Mouse (Mus musculus) forebrain, embryonic 13.5 days (tissue): ENCODE measurements around the gene Hsdl2. TPM values are rescaled to one million over a fixed set of nuclear protein-coding genes. Genes with fewer than 3 reads are reported as not detected.
"Not testable (repeated sequence)": the region's sequence is repeated elsewhere in the genome, so short reads cannot be mapped to it uniquely, and the experiment has no call there.

Source experiments
- ATAC-seq: fragments of 200-750 bp; cut with Nextera tagmentation; 2 replicates; pipeline ENCODE4 v1.8.0; 2017
- H3K27ac ChIP-seq: fragments of 300-500 bp; sonication (generic); 2 replicates; pipeline ENCODE4 v1.5.1; 2015; ENCODE audit warnings: inconsistent platforms, mild to moderate bottlenecking, moderate library complexity
- H3K27me3 ChIP-seq: fragments of 300-500 bp; sonication (generic); 2 replicates; pipeline ENCODE4 v1.6.1; 2015; ENCODE audit warnings: mild to moderate bottlenecking, inconsistent platforms
- H3K36me3 ChIP-seq: fragments of 300-500 bp; sonication (generic); 2 replicates; pipeline ENCODE4 v1.6.1; 2015; ENCODE audit warnings: mild to moderate bottlenecking, inconsistent platforms; ENCODE audit not compliant: poor library complexity, severe bottlenecking
- H3K4me1 ChIP-seq: fragments of 300-500 bp; sonication (generic); 2 replicates; pipeline ENCODE4 v1.6.1; 2015; ENCODE audit warnings: inconsistent platforms
- H3K4me2 ChIP-seq: fragments of 300-500 bp; sonication (generic); 2 replicates; pipeline ENCODE4 v1.6.1; 2015; ENCODE audit warnings: inconsistent platforms, mild to moderate bottlenecking, moderate library complexity
- H3K4me3 ChIP-seq: fragments of 300-500 bp; sonication (generic); 2 replicates; pipeline ENCODE4 v1.5.1; 2015; ENCODE audit warnings: mild to moderate bottlenecking, inconsistent platforms
- H3K9ac ChIP-seq: fragments of 300-500 bp; sonication (generic); 2 replicates; pipeline ENCODE4 v1.6.1; 2015; ENCODE audit warnings: mild to moderate bottlenecking, inconsistent platforms
- H3K9me3 ChIP-seq: fragments of 300-500 bp; sonication (generic); replicated peaks from 2 replicates; pipeline ENCODE4 v1.6.1; 2016; ENCODE audit warnings: inconsistent platforms
- WGBS: fragments of 180-500 bp; shearing (Covaris S2); methylation state at CpG from one replicate; pipeline ENCODE4 v1.1.7; 2015; 5-methylcytosine and 5-hydroxymethylcytosine counted together
- polyA plus RNA-seq: library from polyadenylated mRNA; unstranded; fragments of >200 nt; fragmentation: Nextera tagmentation; extraction: Ambion mirVana; gene quantifications from 2 replicates; pipeline ENCODE4 v1.2.1, GENCODE M21; 2015

Hsdl2 gene
- polyA plus RNA-seq, 1 experiment from 2014 or later: 24.0 TPM

DNA sequence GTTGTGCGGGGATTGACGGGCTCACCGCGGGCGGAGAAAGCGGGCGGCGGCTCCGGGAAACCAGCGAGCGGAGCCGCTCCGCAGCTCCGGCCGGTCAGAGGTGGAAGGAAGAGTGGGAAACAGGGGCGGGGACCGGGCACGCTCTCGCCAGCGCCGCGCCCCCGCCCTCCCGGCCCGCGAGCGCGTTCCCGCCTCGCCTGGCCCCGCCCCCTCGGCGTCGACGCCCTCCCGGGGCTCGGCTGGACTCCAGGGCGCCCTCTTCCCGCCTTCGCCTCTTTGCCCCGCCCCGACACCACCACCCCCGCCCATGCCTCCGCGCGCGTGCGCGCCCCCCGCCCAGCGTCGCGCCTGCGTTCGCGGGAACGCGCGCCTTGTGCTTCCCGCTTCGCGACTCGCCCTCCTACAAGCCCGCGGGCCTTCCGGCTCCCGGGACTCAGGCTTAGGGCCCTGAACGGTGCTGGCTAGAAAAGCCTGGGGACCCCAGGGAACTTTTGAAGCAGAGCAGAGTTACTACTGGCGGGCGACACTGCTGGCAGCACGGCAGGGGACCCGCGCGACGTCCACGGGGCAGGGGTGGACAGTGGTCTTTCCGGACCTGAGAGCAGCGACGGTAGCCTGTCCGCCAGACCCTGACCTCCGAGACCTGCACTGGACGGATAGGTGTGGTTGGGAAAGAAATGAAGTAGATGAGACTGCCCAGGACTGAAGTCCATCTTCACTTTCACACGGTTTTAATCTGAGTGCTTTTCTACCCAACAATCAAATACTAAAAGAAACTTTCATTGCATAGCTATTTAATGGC lies 32.0 kb upstream of the Hsdl2 start, which contains the start of gene Ptbp3:
Gene Ptbp3 (minus strand): TSS at position 190 of the 802 bp plus-strand sequence.
- under 1% methylated on average over 48 of the region's 83 CpGs for WGBS

GRCm38 (mm10) chr4:59549977-59550560 lies 31.3 kb upstream of the Hsdl2 start:
- 14% methylated on average over 11 of the region's 11 CpGs for WGBS
- H3K27ac ChIP-seq: no peak overlapping the region
- peak overlapping the region; percentile 84; the same call in 1 of the 2 replicates for H3K9ac ChIP-seq
- peak overlapping the region; percentile 77 for H3K4me2 ChIP-seq
- peak overlapping the region; percentile 80 for H3K4me3 ChIP-seq
- no peaks in the 10 kb centered on the region for H3K36me3 ChIP-seq
- no peaks in the 10 kb centered on the region for H3K9me3 ChIP-seq
- H3K4me1 ChIP-seq: peaks cover 6% of the 10 kb centered on the region; the same call in 1 of the 2 replicates
- peaks cover 9% of the 10 kb centered on the region; the same call in 1 of the 2 replicates for H3K27me3 ChIP-seq
- no peak for ATAC-seq

More for the DNA sequence above, 32.0 kb upstream of the Hsdl2 start, which contains the start of gene Ptbp3:
- Histone ChIP-seq H3K4me3 (peak within 1 kb of the TSS; percentile 80), H3K27ac (peak within 1 kb of the TSS; percentile 83), H3K36me3 (no peaks in the 10 kb centered on the region), H3K4me1 (peaks cover 6% of the 10 kb centered on the region; the same call in 1 of the 2 replicates), H3K9ac (peak within 1 kb of the TSS; percentile 84), H3K27me3 (peaks cover 9% of the 10 kb centered on the region; the same call in 1 of the 2 replicates), H3K4me2 (peak within 1 kb of the TSS; percentile 77), H3K9me3 (no peaks in the 10 kb centered on the region)
- ATAC-seq: peak; percentile 90

GRCm38 (mm10) chr4:59551901-59552300 lies 29.5 kb upstream of the Hsdl2 start:
- no peak overlapping the region for H3K4me3 ChIP-seq
- 82% methylated on average over 1 of the region's 1 CpGs for WGBS
- H3K27ac ChIP-seq: no peak overlapping the region
- no peaks in the 10 kb centered on the region for H3K9me3 ChIP-seq
- H3K36me3 ChIP-seq: no peaks in the 10 kb centered on the region
- no peak overlapping the region for H3K9ac ChIP-seq
- H3K4me1 ChIP-seq: peaks cover 6% of the 10 kb centered on the region; the same call in 1 of the 2 replicates
- peaks cover 6% of the 10 kb centered on the region; the same call in 1 of the 2 replicates for H3K27me3 ChIP-seq
- no peak overlapping the region for H3K4me2 ChIP-seq
- ATAC-seq: no peak

DNA sequence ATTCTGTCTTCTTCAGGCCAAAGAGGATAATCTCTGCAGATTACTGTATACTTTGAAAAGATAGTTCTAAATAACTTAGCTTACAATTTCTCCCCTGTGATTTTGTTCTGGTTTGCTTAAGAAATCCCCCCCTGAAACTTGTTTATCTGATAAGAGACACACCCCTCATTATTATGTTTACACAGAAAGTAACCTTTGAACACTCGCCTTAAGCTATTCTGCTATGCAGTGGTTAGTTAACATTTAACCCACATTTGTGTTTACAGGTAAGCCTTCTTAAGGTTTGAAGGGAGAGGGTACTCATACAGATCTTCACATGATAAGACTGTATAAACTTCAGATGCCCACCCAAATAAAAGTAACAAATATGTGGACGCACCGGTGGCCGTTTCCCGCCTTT lies 28.5 kb upstream of the Hsdl2 start:
- no peaks in the 10 kb centered on the region for H3K36me3 ChIP-seq
- H3K9ac ChIP-seq: no peak overlapping the region
- H3K4me3 ChIP-seq: no peak overlapping the region
- 91% methylated on average over 5 of the region's 5 CpGs for WGBS
- H3K27ac ChIP-seq: no peak overlapping the region
- H3K4me2 ChIP-seq: no peak overlapping the region
- no peak for ATAC-seq
- H3K9me3 ChIP-seq: no peaks in the 10 kb centered on the region
- no peaks in the 10 kb centered on the region for H3K27me3 ChIP-seq
- H3K4me1 ChIP-seq: no peaks in the 10 kb centered on the region

- Histone ChIP-seq H3K9me3 (no peaks in the 10 kb centered on the region), H3K36me3 (no peaks in the 10 kb centered on the region), H3K9ac (no peak overlapping the region), H3K4me2 (no peak overlapping the region), H3K4me1 (no peaks in the 10 kb centered on the region), H3K27ac (no peak overlapping the region), H3K27me3 (no peaks in the 10 kb centered on the region), H3K4me3 (no peak overlapping the region)
- WGBS: 78% methylated on average over 3 of the region's 3 CpGs
- no peak for ATAC-seq
Measured at GRCm38 (mm10) chr4:59553576-59553975, 27.8 kb upstream of the Hsdl2 start.

- Histone ChIP-seq H3K36me3 (no peaks in the 10 kb centered on the region), H3K27ac (no peak overlapping the region), H3K4me1 (no peaks in the 10 kb centered on the region), H3K4me3 (no peak overlapping the region), H3K27me3 (no peaks in the 10 kb centered on the region), H3K9me3 (no peaks in the 10 kb centered on the region), H3K4me2 (no peak overlapping the region), H3K9ac (no peak overlapping the region)
- ATAC-seq: no peak
Measured at GRCm38 (mm10) chr4:59555177-59555576, 26.2 kb upstream of the Hsdl2 start.

DNA sequence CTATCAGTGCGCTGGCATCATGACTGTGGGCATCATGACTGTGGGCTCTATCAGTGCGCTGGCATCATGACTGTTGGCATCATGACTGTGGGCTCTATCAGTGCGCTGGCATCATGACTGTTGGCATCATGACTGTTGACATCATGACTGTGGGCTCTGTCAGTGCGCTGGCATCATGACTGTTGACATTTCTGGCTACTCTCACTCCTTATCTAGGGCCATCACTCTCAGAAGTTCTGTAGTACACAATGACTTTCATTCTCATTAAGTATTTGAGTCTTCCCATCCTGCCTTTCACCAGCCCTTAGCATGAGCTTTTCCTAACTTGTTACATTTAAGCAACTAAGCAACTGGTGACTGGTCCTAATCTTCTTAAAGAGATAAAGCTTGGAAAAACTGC lies 24.0 kb upstream of the Hsdl2 start:
- not testable (repeated sequence) for ATAC-seq, H3K4me1 ChIP-seq, H3K36me3 ChIP-seq, H3K4me3 ChIP-seq, H3K4me2 ChIP-seq, H3K9ac ChIP-seq, H3K27ac ChIP-seq, H3K9me3 ChIP-seq, H3K27me3 ChIP-seq
- WGBS: 91% methylated on average over 4 of the region's 4 CpGs

DNA sequence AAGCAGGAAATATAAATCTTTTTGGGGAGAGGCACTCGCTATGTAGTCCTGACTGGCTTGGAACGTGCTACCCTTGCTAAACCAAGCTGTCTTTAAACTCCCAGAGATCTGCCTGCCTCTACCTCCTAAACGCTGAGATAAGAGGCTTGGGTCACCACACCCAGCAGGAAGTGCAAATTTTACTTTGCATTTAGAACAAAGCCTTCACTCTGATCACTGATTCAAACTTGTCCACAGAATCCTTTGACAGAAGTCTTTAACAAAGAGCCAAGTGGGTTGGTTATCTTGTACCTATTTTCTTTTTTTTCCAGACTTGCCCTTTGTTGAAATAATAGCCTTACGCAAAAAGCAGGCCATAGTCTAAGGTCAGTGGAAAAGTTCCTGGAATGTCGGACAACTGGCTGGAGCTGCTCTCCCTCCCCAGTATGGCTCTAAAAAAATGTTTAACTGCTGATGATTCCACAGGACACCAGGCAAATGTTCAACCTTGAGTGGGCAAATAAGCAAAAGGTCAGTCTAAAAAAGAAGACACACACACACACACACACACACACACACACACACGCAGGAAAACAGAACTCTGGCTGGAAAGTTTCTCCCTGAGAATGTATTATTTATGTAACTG lies 23.2 kb upstream of the Hsdl2 start:
- no peaks in the 10 kb centered on the region for H3K27me3 ChIP-seq
- 70% methylated on average over 6 of the region's 6 CpGs for WGBS

DNA sequence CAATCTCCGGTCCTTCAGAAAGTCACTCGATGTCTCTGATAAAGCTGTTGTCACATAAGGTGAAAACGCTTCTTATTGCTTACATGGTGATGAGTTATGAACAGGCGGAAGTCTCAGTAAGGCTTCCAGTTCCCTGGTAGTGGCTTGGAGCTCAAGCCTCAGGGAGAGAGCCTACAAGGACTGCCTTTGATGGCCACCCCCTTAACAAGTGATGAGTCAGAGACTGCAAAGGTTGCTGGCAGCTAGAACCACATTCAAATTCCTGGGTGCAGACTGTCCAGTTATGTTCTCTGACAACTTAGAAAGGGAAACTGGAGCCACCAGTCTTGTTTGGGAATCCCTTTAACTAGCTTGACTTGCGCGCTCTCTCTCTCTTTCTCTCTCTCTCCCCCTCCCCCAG lies 21.2 kb upstream of the Hsdl2 start:
- Histone ChIP-seq H3K27ac (no peak overlapping the region), H3K27me3 (no peaks in the 10 kb centered on the region), H3K4me2 (no peak overlapping the region), H3K9ac (no peak overlapping the region), H3K9me3 (no peaks in the 10 kb centered on the region), H3K4me3 (no peak overlapping the region), H3K4me1 (no peaks in the 10 kb centered on the region), H3K36me3 (no peaks in the 10 kb centered on the region)
- ATAC-seq: no peak
- WGBS: 96% methylated on average over 6 of the region's 6 CpGs

More for the DNA sequence above, 23.2 kb upstream of the Hsdl2 start:
- H3K4me3 ChIP-seq: no peak overlapping the region
- H3K4me2 ChIP-seq: no peak overlapping the region
- no peak for ATAC-seq
- H3K9ac ChIP-seq: no peak overlapping the region
- no peak overlapping the region for H3K27ac ChIP-seq
- no peaks in the 10 kb centered on the region for H3K4me1 ChIP-seq
- H3K9me3 ChIP-seq: no peaks in the 10 kb centered on the region
- no peaks in the 10 kb centered on the region for H3K36me3 ChIP-seq

DNA sequence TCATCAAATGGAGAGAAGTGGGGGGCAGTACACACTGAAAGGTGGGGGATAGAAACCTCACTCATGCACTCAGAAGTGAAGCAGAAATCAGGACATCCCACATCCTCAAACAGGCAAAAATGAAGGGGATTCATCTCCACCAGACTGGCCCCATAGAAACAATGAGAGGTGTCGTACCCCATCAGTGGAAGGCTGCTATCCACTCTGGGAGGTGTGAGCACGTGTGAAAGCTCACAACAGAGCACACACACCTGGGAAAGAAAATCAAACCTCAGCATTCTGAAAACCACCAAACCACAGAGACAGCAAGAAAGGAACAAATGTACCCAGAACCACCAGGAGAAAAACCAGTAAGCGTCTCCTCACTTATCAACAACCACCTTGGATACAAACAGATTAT lies 17.2 kb upstream of the Hsdl2 start:
- no peaks in the 10 kb centered on the region for H3K4me1 ChIP-seq
- no peaks in the 10 kb centered on the region for H3K36me3 ChIP-seq
- H3K4me2 ChIP-seq: no peak overlapping the region
- no peak overlapping the region for H3K27ac ChIP-seq
- 0 out of 2 replicates have a peak, but pooled peaks cover 4% of the 10 kb centered on the region for H3K9me3 ChIP-seq
- no peak for ATAC-seq
- H3K9ac ChIP-seq: no peak overlapping the region
- 92% methylated on average over 3 of the region's 3 CpGs for WGBS
- no peak overlapping the region for H3K4me3 ChIP-seq
- H3K27me3 ChIP-seq: no peaks in the 10 kb centered on the region

GRCm38 (mm10) chr4:59565571-59566188 lies 15.7 kb upstream of the Hsdl2 start:
- no peak overlapping the region for H3K27ac ChIP-seq
- H3K36me3 ChIP-seq: no peaks in the 10 kb centered on the region
- no peaks in the 10 kb centered on the region for H3K27me3 ChIP-seq
- no peaks in the 10 kb centered on the region for H3K4me1 ChIP-seq
- 0 out of 2 replicates have a peak, but pooled peaks cover 4% of the 10 kb centered on the region for H3K9me3 ChIP-seq
- ATAC-seq: no peak
- H3K9ac ChIP-seq: no peak overlapping the region
- no peak overlapping the region for H3K4me3 ChIP-seq
- WGBS: 82% methylated on average over 8 of the region's 8 CpGs
- H3K4me2 ChIP-seq: no peak overlapping the region
